Mouse (Mus musculus) thymus, adult 2 months (tissue): ENCODE measurements around the gene Spata32. TPM values are rescaled to one million over a fixed set of nuclear protein-coding genes. Genes with fewer than 3 reads are reported as not detected.

Source experiments
- DNase-seq: peaks from one replicate; pipeline ENCODE4 v3.0.0; 2021
- H3K27ac ChIP-seq: fragments of 200-500 bp; 2 replicates; pipeline ENCODE4 v1.5.1; 2012; ENCODE audit warnings: low read length, control low read depth; ENCODE audit not compliant: control insufficient read depth, insufficient read depth
- H3K27me3 ChIP-seq: fragments of 200-500 bp; 2 replicates; pipeline ENCODE4 v1.6.1; 2012; ENCODE audit warnings: mild to moderate bottlenecking, low read length, moderate library complexity, mixed read lengths; ENCODE audit not compliant: control insufficient read depth, insufficient read depth
- H3K36me3 ChIP-seq: fragments of 200-500 bp; 2 replicates; pipeline ENCODE4 v1.6.1; 2012; ENCODE audit warnings: mild to moderate bottlenecking, low read length, moderate library complexity; ENCODE audit not compliant: control insufficient read depth, insufficient read depth
- H3K4me1 ChIP-seq: fragments of 200-500 bp; replicated peaks from 2 replicates; pipeline ENCODE4 v1.6.1; 2012; ENCODE audit warnings: low read length; ENCODE audit not compliant: control insufficient read depth, insufficient read depth
- H3K4me3 ChIP-seq: fragments of 200-500 bp; 2 replicates; pipeline ENCODE4 v1.5.1; 2012; ENCODE audit warnings: mild to moderate bottlenecking, low read length, control low read depth, moderate library complexity; ENCODE audit not compliant: control insufficient read depth, insufficient read depth
- CTCF ChIP-seq: fragments of 200-500 bp; IDR thresholded peaks from 2 replicates; pipeline ENCODE4 v1.5.1; 2012; ENCODE audit warnings: mild to moderate bottlenecking, control low read depth, low read length, moderate library complexity, borderline replicate concordance; ENCODE audit not compliant: control insufficient read depth, poor library complexity, insufficient read depth; ENCODE audit errors: extremely low read depth
- POLR2A ChIP-seq: fragments of 200-500 bp; IDR thresholded peaks from 2 replicates; pipeline ENCODE4 v1.6.1; 2012; ENCODE audit warnings: mild to moderate bottlenecking, low read length, control low read depth, moderate library complexity; ENCODE audit not compliant: control insufficient read depth, poor library complexity, insufficient read depth; ENCODE audit errors: extremely low read depth
- WGBS: fragments of 180-500 bp; shearing (Covaris S2); methylation state at CpG from one replicate; pipeline ENCODE4 v1.1.7; 2018; 5-methylcytosine and 5-hydroxymethylcytosine counted together
- polyA plus RNA-seq: library from polyadenylated mRNA; depleted of rRNA; stranded (reverse); fragments of >200 nt; gene quantifications from 2 replicates; pipeline ENCODE4 v1.2.3, GENCODE M21; 2012

Spata32 gene
- polyA plus RNA-seq, 1 experiment, result not detected

- TF ChIP-seq POLR2A (no peak), CTCF (no peak)
- Histone ChIP-seq H3K4me3 (no peak overlapping the region), H3K4me1 (peaks cover 37% of the 10 kb centered on the region), H3K27me3 (no peaks in the 10 kb centered on the region), H3K36me3 (no peaks in the 10 kb centered on the region), H3K27ac (no peak overlapping the region)
- DNase-seq, result no peak
- WGBS, result 62% methylated on average over 5 of the region's 5 CpGs
These were observed 35.4 kb upstream of the Spata32 start for GRCm38 (mm10) chr11:103253605-103254004.

GRCm38 (mm10) chr11:103252380-103252779 lies 34.1 kb upstream of the Spata32 start:
- H3K4me1 ChIP-seq, result peaks cover 32% of the 10 kb centered on the region
- WGBS, result 79% methylated on average over 5 of the region's 5 CpGs
- no peak for DNase-seq
- no peak overlapping the region for H3K27ac ChIP-seq
- TF ChIP-seq CTCF, result no peak
- no peak for TF ChIP-seq POLR2A
- H3K4me3 ChIP-seq, result no peak overlapping the region
- no peaks in the 10 kb centered on the region for H3K27me3 ChIP-seq
- H3K36me3 ChIP-seq, result no peaks in the 10 kb centered on the region

- Histone ChIP-seq H3K27me3 (no peaks in the 10 kb centered on the region), H3K36me3 (no peaks in the 10 kb centered on the region), H3K4me1 (peaks cover 35% of the 10 kb centered on the region), H3K4me3 (no peak overlapping the region), H3K27ac (no peak overlapping the region)
- no peak for TF ChIP-seq CTCF
- TF ChIP-seq POLR2A, result no peak
- no peak for DNase-seq
- WGBS, result 93% methylated on average over 3 of the region's 3 CpGs
These were observed 32.1 kb upstream of the Spata32 start for GRCm38 (mm10) chr11:103250324-103250723.

GRCm38 (mm10) chr11:103249509-103249908 lies 31.3 kb upstream of the Spata32 start:
- TF ChIP-seq POLR2A, result no peak
- TF ChIP-seq CTCF, result no peak
- Histone ChIP-seq H3K36me3 (no peaks in the 10 kb centered on the region), H3K27me3 (no peaks in the 10 kb centered on the region), H3K27ac (no peak overlapping the region), H3K4me1 (peaks cover 35% of the 10 kb centered on the region), H3K4me3 (no peak overlapping the region)
- DNase-seq, result no peak
- 31% methylated on average over 6 of the region's 6 CpGs for WGBS

GRCm38 (mm10) chr11:103248837-103249236 lies 30.6 kb upstream of the Spata32 start:
- no peak for TF ChIP-seq POLR2A
- no peak for TF ChIP-seq CTCF
- H3K36me3 ChIP-seq, result no peaks in the 10 kb centered on the region
- H3K27ac ChIP-seq, result no peak overlapping the region
- 82% methylated on average over 5 of the region's 5 CpGs for WGBS
- H3K27me3 ChIP-seq, result no peaks in the 10 kb centered on the region
- H3K4me1 ChIP-seq, result peaks cover 31% of the 10 kb centered on the region
- no peak overlapping the region for H3K4me3 ChIP-seq
- no peak for DNase-seq

- no peak for DNase-seq
- H3K4me3 ChIP-seq, result no peak overlapping the region
- H3K36me3 ChIP-seq, result no peaks in the 10 kb centered on the region
- peaks cover 21% of the 10 kb centered on the region for H3K4me1 ChIP-seq
- TF ChIP-seq CTCF (no peak), POLR2A (no peak)
- H3K27ac ChIP-seq, result no peak overlapping the region
- H3K27me3 ChIP-seq, result no peaks in the 10 kb centered on the region
- WGBS, result 88% methylated on average over 11 of the region's 11 CpGs
These were observed 29.4 kb upstream of the Spata32 start for GRCm38 (mm10) chr11:103247504-103248177.
